Mouse (Mus musculus): ENCODE results near the gene Prdm11.

The Prdm11 gene

GRCm38 (mm10) chr2:93011465-93011864, 34.5 kb downstream of the Prdm11 start:
- DNase-seq = no peak

DNA sequence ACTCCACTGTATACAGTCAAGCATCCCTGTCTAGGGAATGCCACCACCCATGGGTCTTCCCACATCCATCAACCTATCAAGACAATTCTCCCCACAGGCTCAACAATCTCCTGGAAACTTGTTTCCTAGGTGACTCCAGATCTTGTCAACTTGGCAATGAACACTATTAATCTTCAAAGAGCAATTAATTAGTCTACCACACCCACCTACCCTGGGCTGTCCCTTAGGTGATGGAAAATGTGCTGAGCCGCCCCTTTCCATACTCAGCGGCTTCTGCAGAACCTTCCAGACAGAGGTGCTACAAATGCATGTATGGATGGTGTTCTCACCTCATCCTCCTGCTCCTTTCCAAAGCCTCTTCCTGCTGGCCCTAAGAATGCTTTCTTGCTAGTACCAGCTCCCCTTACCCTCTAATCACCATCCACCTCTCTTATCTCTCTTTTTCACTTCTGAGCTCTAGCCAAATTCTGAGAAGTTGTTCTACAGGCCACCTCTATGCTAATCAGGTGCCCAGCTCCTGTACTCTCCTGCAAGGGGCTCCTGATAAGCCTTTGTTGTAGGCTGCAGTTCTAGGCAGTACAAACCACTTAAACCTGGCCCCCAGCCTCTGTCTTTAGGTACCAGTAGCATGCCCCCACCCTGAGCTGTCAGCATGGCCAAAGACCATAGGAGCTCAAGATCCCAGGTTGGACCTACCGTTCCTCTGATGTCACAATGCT, 37.8 kb downstream of the Prdm11 start:
- DNase-seq = no peak

GRCm38 (mm10) chr2:93005028-93005427, 40.9 kb downstream of the Prdm11 start:
- no peak for DNase-seq

DNA sequence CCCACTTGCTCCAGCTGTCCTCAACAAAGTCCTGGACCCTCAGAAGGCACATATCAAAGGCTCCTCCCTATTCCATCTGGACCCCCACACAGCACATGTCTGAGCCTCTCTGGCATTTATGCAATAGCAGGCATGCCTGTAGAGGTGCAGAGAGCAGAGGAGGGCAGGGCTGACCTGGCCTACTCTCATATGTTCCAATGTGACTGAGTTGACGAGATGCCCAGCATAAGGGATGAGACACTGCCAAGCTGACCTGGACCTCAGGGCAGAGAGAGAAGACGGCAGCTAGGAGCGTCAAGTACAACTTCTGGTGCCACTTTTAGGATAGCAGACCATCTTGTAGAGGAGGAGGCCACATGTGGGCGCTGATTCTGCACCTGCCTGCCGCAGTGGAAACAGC, 54.0 kb downstream of the Prdm11 start:
- no peak for DNase-seq

DNA sequence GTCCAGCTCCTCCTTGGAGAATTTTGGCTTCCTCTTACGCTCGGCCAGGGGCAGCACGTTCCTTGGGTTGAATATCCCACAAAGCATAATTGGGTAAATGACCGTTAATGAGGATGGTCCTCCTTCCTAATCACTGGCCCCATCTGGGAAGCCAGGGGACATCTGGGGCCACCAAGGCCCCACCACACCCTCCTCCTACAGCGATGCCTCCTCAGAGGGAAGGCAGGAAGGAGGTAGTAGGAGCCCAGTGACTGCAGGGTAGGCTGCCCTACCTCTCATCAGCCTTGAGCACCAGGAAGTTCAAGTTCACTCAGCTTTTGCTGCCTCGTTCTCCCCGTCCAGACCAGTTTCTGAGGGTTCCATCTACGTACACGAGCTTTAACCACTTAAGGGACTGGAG, 56.4 kb downstream of the Prdm11 start:
- DNase-seq = no peak

- peak; percentile 74 to 83 for DNase-seq
These were observed 57.9 kb downstream of the Prdm11 start for GRCm38 (mm10) chr2:92987901-92988631.

- DNase-seq = no peak
These were observed 58.8 kb downstream of the Prdm11 start for GRCm38 (mm10) chr2:92987108-92987618.

GRCm38 (mm10) chr2:92985600-92985999, 60.4 kb downstream of the Prdm11 start:
- DNase-seq = no peak

DNA sequence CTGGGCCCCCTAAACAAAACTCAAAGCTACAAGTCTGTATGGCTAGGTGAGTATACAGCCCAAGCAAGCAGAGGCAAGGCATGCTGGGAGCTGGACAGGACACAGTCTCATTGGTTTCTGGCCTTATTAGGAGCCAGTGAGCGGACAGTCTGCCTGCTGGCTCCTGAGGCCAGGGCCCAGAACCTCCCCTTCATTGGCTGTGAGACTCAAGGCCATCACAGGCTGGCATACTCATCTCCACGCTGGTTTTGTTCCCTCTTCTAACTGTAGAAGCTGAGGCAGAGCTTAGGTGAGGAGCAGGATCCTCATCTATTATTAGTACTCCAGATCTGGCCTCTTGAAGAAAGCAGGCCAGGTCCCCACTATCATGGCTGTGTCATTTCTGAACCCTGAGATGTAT, 60.8 kb downstream of the Prdm11 start:
- DNase-seq = no peak

- no peak for DNase-seq
These were observed 61.5 kb downstream of the Prdm11 start for GRCm38 (mm10) chr2:92984321-92985108.

DNA sequence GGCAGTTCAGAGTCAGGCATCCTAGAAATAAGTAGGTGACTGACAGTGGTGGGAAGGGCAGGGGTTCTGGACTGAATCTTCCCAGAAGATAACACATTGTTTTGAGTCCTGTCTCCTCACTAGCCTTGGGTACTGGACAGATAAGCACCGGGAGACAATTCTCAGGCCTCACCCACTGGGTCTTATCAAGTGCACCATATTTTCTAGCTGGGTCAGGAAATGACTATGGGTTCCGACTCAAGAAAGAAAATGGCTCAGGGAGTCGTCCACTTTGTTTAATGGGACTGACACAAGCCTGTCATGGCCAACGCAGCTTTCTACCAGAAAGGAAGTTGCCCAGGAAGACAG, 62.7 kb downstream of the Prdm11 start:
- DNase-seq = no peak

DNA sequence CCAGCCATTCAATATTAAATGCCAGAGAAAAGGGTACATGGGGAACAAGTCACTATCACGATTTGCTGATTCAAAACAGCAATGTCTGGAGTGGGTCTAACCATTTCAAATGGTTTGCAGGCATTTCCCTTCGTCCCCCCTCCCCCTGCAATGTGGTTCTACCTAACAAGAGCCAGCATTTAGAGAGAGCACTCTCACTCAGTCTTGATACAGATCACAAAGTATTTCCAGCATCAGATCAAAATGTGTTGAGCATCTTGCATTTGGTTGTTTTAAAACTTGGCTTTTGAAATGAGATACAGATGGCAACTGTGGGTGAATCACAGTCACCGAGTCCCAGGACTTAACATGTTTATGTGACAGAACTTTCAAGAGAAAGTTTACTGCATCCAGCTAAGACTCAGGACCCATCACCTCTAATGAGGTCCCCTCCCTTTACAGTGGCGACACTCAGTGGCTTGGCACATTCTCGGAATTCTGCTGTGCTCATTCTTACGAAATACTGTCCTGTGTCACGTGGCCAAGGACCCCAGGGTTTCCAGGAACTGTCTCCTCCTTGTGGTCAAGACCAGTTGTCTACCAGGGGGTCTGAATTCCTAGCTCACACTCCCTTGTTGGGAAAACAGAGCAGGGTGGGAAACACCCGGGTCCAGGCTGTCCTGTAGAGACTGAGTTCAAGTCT, 63.2 kb downstream of the Prdm11 start:
- DNase-seq = peak in 1 of 2 experiments; percentile 30

DNA sequence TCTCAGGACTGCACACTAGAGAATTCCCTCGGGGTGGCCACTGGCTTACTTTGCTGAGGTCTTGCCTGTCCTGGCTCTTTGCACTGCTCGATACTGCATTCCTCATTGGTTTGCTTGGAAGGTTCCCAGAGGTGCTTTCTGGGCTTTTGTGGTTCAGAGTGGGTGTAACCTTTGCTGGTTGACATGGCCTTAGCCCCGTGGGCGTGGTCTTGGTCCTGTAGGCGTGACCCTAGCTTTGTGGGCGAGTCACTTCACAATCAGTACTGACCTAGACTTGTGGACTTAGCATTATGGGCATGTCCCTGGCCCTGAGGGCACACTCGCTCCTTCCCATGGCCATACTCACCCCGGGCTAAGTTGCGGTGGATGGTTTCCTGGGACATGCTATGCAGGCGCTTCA, 65.8 kb downstream of the Prdm11 start:
- DNase-seq = no peak

- no peak for DNase-seq
These were observed 70.8 kb downstream of the Prdm11 start for GRCm38 (mm10) chr2:92975031-92975790.

DNA sequence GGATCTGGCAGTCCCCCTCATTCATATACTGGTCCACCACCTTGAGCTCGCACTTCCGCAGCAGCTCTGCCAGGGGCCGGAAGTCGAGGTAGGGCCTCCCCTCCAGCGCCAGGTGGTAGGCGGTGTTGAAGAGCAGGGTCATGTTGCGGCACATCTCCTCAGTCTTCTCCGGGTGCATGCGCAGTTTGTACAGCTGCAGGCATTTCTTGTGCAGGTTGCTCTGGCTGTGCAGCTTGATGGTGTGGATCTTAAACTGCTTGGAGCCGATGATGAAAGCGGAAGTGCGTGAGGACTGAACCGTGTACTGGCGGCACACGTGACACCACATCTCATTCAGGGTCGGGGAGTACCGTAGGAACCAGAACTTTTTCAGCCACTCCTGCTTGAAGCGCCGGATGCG, 72.3 kb downstream of the Prdm11 start:
- no peak for DNase-seq

DNA sequence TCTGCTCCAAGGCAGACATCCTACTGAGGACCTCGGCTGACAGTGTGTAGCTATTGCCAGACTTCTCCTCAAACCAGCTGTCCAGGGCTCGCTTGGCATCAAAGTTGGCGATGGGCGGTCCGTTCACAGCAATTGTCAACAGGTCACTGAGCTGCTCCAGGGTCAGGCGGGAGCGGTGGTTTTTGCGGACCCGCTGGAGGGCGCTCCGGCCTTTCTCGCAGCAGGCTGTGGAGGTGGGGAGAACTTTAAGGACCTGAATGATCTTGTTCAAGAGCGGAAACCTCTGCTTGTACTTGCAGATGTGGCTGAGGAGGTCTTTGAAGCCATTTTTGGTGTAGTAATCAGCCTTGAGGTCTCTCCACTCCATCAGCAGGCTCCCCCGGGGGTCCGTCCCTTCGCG, 73.9 kb downstream of the Prdm11 start:
- no peak for DNase-seq

DNA sequence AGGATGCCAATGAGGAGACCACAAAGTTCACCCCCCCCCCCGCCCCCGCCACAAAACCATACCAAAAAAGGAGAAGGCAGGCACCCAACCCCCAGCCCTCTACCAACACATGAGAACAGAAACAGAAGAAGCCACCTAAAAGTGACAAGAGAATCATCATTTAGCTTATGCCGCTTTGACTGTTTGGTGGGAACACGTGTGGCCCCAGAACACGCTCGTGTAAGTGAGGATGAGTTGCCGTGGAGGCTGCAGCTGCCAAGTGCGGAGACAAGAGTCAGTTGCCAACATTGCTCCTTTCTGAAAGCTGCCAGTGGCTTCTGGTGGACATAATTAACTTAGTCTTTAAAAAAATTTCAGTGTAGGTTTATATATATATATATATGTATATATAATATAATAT, 74.4 kb downstream of the Prdm11 start:
- no peak for DNase-seq

- DNase-seq = no peak
These were observed 74.9 kb downstream of the Prdm11 start for GRCm38 (mm10) chr2:92971069-92971468.

- no peak for DNase-seq
These were observed 78.2 kb downstream of the Prdm11 start for GRCm38 (mm10) chr2:92967839-92968166.

GRCm38 (mm10) chr2:92967032-92967838, 78.7 kb downstream of the Prdm11 start:
- DNase-seq = peak in 1 of 2 experiments; percentile 45

GRCm38 (mm10) chr2:92966257-92966656, 79.7 kb downstream of the Prdm11 start:
- no peak for DNase-seq
